Comparison of ENCODE assay signal across 26 mouse cellular contexts in the genomic region with DNA sequence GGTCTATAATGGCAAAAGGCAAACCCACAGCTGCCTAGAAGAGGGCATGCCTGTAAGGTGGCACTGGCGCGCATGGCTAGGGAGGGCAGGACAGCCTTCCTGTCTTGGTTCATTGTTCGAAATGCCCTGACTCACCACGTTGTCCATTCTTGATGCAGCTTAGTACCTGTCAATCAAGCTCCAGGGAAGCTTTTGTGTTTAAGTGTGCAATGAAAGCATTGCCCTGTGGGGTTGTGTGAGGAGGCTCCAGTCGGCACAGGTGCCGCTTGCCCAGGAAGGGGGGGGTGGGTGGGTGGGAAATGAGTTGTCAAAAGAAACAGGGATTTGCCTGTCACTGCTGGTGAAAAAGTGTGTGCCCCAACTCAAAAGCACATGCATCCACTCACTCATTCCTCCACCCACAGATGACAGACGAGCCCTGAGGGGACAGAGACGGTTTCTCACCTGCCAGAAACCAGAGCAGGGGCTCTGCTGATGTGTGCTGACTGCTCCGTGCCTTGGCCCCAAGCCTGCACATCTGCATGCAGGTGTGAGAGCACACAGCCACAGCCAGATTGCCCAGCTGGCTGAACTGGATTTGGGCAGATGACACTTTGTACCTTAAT.
DNase-seq lines count a peak whose midpoint lies in the region; ATAC-seq lines count a peak whose summit lies in the region.
"Had no signal": no experiment of that assay in that cellular context is flagged by ENCODE, and none has a peak within 500 bp of the region (broad histone marks: within the 10 kb centered on the region; RNA-seq: fewer than 3 reads in every experiment).

No protein-coding gene starts in this region.

- H3K9me3 ChIP-seq in midbrain, embryonic 15.5 days: no peaks in the 10 kb centered on the region
- H3K9me3 ChIP-seq in midbrain, embryonic 13.5 days: no peaks in the 10 kb centered on the region
- H3K9me3 ChIP-seq in embryonic facial prominence, embryonic 10.5 days: no peaks in the 10 kb centered on the region
- no peaks in the 10 kb centered on the region for H3K9me3 ChIP-seq in embryonic facial prominence, embryonic 15.5 days (replicated peaks)
- H3K9me3 ChIP-seq: heart, embryonic 13.5 days; limb, embryonic 13.5 days; liver, embryonic 13.5 days; neural tube, embryonic 15.5 days had no signal

- peak; percentile 45 for DNase-seq in R1 (ENCODE audit: low read depth, low spot score)
- DNase-seq in embryonic facial prominence, embryonic 10.5 days (ENCODE audit: low spot score): peak; percentile 56
- DNase-seq in right cerebral cortex, adult 18-20 months: no peak
- DNase-seq in lung, postnatal 14 days: no peak
- DNase-seq: adrenal gland, postnatal 25 days; cerebellum, adult 2 months; cerebellum, postnatal 14 days; heart, adult 2 months; heart, postnatal 10 days; kidney, postnatal 25 days; liver, embryonic 13.5 days; lung, adult 18-20 months; retina, postnatal 1 day had no signal

- no peak overlapping the region for H3K27ac ChIP-seq in midbrain, embryonic 15.5 days
- no peak overlapping the region for H3K27ac ChIP-seq in midbrain, embryonic 13.5 days
- H3K27ac ChIP-seq in embryonic facial prominence, embryonic 10.5 days (replicated peaks): no peak overlapping the region
- H3K27ac ChIP-seq in embryonic facial prominence, embryonic 15.5 days (replicated peaks): no peak overlapping the region
- H3K27ac ChIP-seq: heart, adult 2 months; heart, embryonic 13.5 days; hindbrain, embryonic 14.5 days; left cerebral cortex, adult 2 months; limb, embryonic 13.5 days; liver, embryonic 13.5 days; macrophage; neural tube, embryonic 15.5 days had no signal

- no peak overlapping the region for H3K4me2 ChIP-seq in midbrain, embryonic 15.5 days
- no peak overlapping the region for H3K4me2 ChIP-seq in midbrain, embryonic 13.5 days (replicated peaks)
- H3K4me2 ChIP-seq in embryonic facial prominence, embryonic 15.5 days (replicated peaks): no peak overlapping the region
- H3K4me2 ChIP-seq: heart, embryonic 13.5 days; hindbrain, embryonic 14.5 days; limb, embryonic 13.5 days; liver, embryonic 13.5 days; neural tube, embryonic 15.5 days had no signal

- no peak overlapping the region for H3K4me3 ChIP-seq in midbrain, embryonic 15.5 days
- H3K4me3 ChIP-seq in midbrain, embryonic 13.5 days (replicated peaks): no peak overlapping the region
- no peak overlapping the region for H3K4me3 ChIP-seq in embryonic facial prominence, embryonic 10.5 days
- H3K4me3 ChIP-seq in embryonic facial prominence, embryonic 15.5 days (replicated peaks): no peak overlapping the region
- H3K4me3 ChIP-seq: heart, adult 2 months; heart, embryonic 13.5 days; left cerebral cortex, adult 2 months; limb, embryonic 13.5 days; liver, embryonic 13.5 days; neural tube, embryonic 15.5 days had no signal

- peaks cover 33% of the 10 kb centered on the region for H3K4me1 ChIP-seq in midbrain, embryonic 15.5 days
- peaks cover 28% of the 10 kb centered on the region for H3K4me1 ChIP-seq in midbrain, embryonic 13.5 days (replicated peaks)
- peaks cover 16% of the 10 kb centered on the region for H3K4me1 ChIP-seq in embryonic facial prominence, embryonic 10.5 days
- H3K4me1 ChIP-seq in embryonic facial prominence, embryonic 15.5 days: peaks cover 5% of the 10 kb centered on the region; the same call in 1 of the 2 replicates

- ATAC-seq in midbrain, embryonic 15.5 days (replicated peaks): peak; percentile 53; the same call in 1 of the 2 replicates
- ATAC-seq in midbrain, embryonic 13.5 days: no peak
- ATAC-seq in embryonic facial prominence, embryonic 15.5 days (ENCODE audit: insufficient number of reproducible peaks, low FRiP score, low TSS enrichment, low read depth): 0 out of 2 replicates have a peak, but pooled peaks have one; percentile 45
- ATAC-seq: CD4-positive, CD25-positive, alpha-beta regulatory T cell, adult 4 months; forebrain, embryonic 14.5 days; intestine, postnatal 0 days; lung, postnatal 0 days had no signal

- no peak overlapping the region for H3K9ac ChIP-seq in midbrain, embryonic 15.5 days
- H3K9ac ChIP-seq in midbrain, embryonic 13.5 days (replicated peaks): no peak overlapping the region
- no peak overlapping the region for H3K9ac ChIP-seq in embryonic facial prominence, embryonic 15.5 days
- H3K9ac ChIP-seq: heart, embryonic 13.5 days; hindbrain, embryonic 14.5 days; limb, embryonic 13.5 days; liver, embryonic 13.5 days; neural tube, embryonic 15.5 days had no signal

- WGBS in midbrain, embryonic 15.5 days: 33% methylated on average over 9 of the region's 9 CpGs
- WGBS in midbrain, embryonic 13.5 days: 32% methylated on average over 9 of the region's 9 CpGs
- WGBS in embryonic facial prominence, embryonic 10.5 days: 55% methylated on average over 9 of the region's 9 CpGs
- WGBS in embryonic facial prominence, embryonic 15.5 days: 47% methylated on average over 9 of the region's 9 CpGs

- H3K36me3 ChIP-seq in midbrain, embryonic 15.5 days (replicated peaks): no peaks in the 10 kb centered on the region
- H3K36me3 ChIP-seq in midbrain, embryonic 13.5 days: no peaks in the 10 kb centered on the region
- H3K36me3 ChIP-seq in embryonic facial prominence, embryonic 10.5 days (replicated peaks): no peaks in the 10 kb centered on the region
- no peaks in the 10 kb centered on the region for H3K36me3 ChIP-seq in embryonic facial prominence, embryonic 15.5 days
- H3K36me3 ChIP-seq: limb, embryonic 13.5 days; liver, embryonic 13.5 days; neural tube, embryonic 15.5 days had no signal

- no peaks in the 10 kb centered on the region for H3K27me3 ChIP-seq in midbrain, embryonic 15.5 days (replicated peaks)
- H3K27me3 ChIP-seq in midbrain, embryonic 13.5 days: no peaks in the 10 kb centered on the region
- no peaks in the 10 kb centered on the region for H3K27me3 ChIP-seq in embryonic facial prominence, embryonic 10.5 days (replicated peaks; ENCODE audit: low read depth, poor library complexity, severe bottlenecking)
- H3K27me3 ChIP-seq in embryonic facial prominence, embryonic 15.5 days: no peaks in the 10 kb centered on the region
- H3K27me3 ChIP-seq: heart, embryonic 13.5 days; limb, embryonic 13.5 days; liver, embryonic 13.5 days; neural tube, embryonic 15.5 days had no signal

Comparison
In these comparisons a context has a peak if more than half of its experiments do, and no peak if none do; other contexts are left out.
1. DNase-seq: peak in R1 (single experiment) and embryonic facial prominence, embryonic 10.5 days (single experiment); none in right cerebral cortex, adult 18-20 months (single experiment) and lung, postnatal 14 days (single experiment).